Mouse (Mus musculus) liver, postnatal 0 days (tissue): ENCODE results near the gene Nufip1.

Experiments
- CTCF ChIP-seq: sonication (generic); IDR thresholded peaks from 2 replicates; pipeline ENCODE4 v1.5.1; 2016; ENCODE audit warnings: antibody characterized with exemption, low read depth
- EP300 ChIP-seq: IDR thresholded peaks from 2 replicates; pipeline ENCODE4 v1.6.1; 2016; ENCODE audit warnings: antibody characterized with exemption, low read depth, mild to moderate bottlenecking

DNA sequence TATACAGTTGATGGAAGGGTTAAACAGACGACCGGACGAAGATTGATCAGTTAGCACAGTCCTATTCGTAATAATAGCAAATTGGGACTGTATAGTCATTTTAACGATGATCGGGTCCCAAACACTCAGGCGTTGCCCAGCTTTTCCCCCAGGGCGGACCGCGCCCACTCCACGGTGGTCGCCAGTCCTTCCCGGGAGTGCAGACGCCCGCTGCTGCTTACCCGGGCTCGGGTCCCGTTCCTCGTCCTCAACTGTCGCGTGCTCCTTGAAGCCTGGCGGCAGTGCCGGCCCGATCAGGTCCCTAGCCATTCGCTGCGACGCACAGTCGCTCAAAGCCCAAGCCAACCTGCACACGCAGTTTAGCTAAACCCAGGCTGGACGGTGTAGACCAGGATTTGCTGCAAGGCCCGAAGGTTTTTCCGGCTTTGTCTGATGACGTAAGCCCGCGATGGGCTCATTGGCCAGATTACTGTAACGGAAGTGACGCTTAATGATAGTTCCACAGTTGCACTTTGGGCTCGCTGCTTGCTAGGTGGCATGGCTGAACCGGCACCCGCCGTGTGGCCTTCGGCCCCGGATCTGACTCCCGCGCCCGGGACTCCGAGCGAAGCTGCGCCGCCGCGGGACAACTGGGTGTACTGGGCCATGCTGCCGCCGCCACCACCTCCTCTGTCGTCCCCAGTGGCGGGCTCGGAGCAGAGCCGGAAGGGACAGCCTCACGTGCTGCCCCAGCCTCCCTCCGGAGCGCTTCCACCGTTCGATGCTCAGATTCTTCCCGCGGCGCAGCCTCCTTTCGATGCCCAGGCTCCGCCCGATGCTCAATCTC, at the start of gene Nufip1, which contains the start of gene Gpalpp1:
- TF ChIP-seq CTCF (0 out of 2 replicates have a peak, but pooled peaks have one; percentile 4), EP300 (no peak)
